Mouse (Mus musculus) megakaryocyte, embryonic 14.5 days (primary cell): Measurements from ENCODE around the gene Ptprg.

ENCODE experiments used
- FLI1 ChIP-seq: IDR thresholded peaks from 2 replicates; pipeline ENCODE4 v1.6.1; 2012; ENCODE audit warnings: low read length, inconsistent platforms, mixed read lengths
- GATA1 ChIP-seq: IDR thresholded peaks from 3 replicates; pipeline ENCODE4 v1.6.1; 2012; ENCODE audit warnings: mixed read lengths, low read length, inconsistent platforms, borderline replicate concordance

GRCm38 (mm10) chr14:11950379-11950778, 397.0 kb downstream of the Ptprg start:
- TF ChIP-seq GATA1: no peak
- no peak for TF ChIP-seq FLI1
